Mouse (Mus musculus) granulocyte monocyte progenitor cell, adult 5-6 weeks (primary cell): ENCODE data around the gene Pias1. TPM values are rescaled to one million over a fixed set of nuclear protein-coding genes. Genes with fewer than 3 reads are reported as not detected.
"Not testable (repeated sequence)": the region's sequence is repeated elsewhere in the genome, so short reads cannot be mapped to it uniquely, and the experiment has no call there.

ENCODE experiments used
- ATAC-seq: replicated peaks from 2 replicates; pipeline ENCODE4 v1.8.0; 2016; ENCODE audit warnings: mild to moderate bottlenecking, moderate TSS enrichment, inconsistent platforms; ENCODE audit not compliant: poor library complexity, severe bottlenecking
- total RNA-seq, 2 experiments: library from RNA; stranded (forward) in 1 of 2; stranded (reverse) in 1 of 2; fragments of 200-712, 200-1000 nt in 1 of 2; fragments of >200 nt in 1 of 2; fragmentation: Nextera tagmentation in 1 of 2; gene quantifications; 2 replicates each; pipeline ENCODE4 v1.2.3; 2014 to 2017

Pias1 gene
- total RNA-seq, 2 experiments from 2014 or later: 19.0 to 44.4 TPM

DNA sequence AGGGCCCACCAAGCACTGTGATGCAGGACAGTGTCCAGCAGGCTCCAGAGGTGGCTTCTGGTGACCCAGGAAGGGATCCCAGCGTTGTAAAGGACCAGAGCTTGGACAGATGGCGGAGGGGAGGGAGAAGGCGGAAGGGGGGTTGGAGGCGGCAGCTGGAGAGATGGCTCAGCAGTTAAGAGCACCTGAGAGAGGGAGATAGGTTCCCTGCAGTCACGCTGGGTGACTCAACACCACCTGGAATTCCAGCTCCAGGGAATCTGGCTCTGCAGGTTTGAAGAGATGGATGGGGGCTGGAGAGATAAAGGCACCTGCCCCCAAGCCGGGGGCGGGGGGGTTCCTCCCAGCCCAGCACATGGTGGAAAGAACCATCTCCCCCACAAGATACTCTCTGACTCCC lies 127.6 kb downstream of the Pias1 start:
- not testable (repeated sequence) for ATAC-seq

DNA sequence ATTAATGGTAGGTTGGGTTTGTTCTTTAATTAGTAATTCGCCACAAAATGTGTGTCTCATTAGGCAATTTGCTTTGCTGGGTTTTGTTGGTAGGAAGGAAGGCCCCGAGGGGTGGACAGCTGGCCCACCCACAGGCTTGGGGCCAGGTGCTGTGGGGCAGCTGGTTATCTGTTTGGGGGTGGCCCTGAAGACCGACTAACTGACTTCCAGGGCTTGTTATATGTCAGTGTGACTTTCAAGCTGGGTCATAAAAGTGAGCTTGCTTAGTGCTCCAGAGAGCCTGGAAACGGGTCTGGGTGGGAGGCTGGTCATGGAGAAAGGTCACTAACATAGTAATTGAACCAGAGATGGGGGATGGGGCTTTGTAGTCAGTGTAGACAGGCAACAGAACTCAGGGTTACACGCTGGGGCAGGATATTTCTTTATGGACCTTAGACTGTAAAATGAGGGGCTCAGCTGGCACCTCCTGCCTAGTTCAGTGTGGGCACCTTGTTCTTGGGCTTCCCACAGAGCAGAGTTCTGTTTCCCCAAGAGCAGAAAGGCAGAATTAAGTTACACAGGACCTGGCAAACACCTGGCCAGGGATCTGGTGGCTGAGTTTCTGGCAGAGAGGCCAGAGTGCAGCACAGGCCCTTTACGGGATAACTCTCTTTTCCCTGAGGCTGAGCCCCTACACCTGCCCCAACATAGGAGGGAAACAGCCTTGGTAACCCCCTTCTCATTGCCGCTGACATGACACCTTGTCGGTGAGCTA lies 129.3 kb downstream of the Pias1 start:
- ATAC-seq: no peak

DNA sequence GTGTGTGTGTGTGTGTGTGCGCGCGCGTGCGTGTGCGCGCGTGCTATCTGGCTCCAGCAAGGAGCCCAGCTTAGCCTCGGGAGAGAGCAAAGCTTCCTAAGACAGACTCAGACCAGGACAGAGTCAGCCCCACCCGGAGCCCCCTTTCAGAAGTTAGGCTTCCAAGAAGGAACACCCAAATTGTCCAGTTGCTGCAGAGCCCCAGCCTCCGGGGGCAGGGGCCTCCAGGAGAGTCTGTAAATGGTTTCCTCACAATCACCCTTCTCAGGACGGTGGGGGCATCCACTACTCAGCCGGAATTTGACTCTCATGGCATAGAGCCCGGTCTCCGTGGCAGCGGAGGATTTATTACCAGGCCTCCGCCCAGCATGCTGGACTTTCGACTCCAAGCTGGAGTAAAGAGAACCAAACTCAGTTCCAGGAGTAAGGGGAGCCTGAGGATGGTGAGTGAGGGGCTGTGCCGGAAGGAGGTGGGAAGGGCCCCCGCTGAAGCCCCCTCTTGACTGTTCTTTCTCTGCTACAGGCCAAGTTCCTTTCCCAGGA lies 129.9 kb downstream of the Pias1 start, which contains the start of gene Calml4:
TSS of gene Calml4 (plus strand) at position 362 of the 543 bp plus-strand sequence.
- peak; percentile 46 for ATAC-seq

DNA sequence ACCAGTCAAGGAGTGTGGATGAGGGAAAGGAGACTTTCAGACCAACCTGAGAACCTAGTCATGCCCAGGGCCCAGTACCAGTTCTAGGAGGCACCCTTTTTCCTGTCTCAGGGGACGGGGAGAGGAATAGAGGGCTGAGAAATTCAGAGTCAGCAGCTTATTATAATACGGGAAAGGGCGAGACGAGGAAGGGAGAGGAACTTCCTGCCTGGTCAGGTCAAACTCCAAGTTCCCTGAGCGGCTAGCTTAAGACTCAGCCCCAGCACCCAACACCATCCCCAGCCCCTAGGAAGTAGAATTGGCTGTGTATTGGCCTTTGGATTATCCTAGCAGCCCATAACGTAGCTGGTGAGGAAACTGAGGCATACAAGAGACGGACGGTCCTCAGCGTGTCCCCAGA lies 130.5 kb downstream of the Pias1 start:
- ATAC-seq: peak; percentile 50; the same call in 1 of the 2 replicates

DNA sequence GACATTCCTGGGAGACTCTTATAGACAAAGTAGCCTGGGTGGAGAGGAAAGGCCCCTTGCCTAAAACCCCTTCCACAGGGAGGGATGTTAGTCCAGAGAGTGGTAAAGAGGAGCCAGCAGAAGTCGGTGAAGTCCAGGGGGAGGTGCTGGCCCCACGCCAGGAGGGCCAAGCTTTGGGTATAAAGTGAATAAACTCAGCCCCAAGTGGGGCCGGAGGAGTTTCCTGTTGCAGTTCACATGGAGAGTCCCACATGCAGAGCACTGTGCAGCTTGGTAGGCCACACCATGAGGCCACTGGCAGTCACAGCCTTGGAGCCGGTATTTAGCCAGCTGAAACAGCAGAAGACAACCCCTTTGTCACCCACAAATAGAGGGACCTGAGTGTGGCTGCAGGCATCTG lies 133.2 kb downstream of the Pias1 start:
- ATAC-seq: no peak

DNA sequence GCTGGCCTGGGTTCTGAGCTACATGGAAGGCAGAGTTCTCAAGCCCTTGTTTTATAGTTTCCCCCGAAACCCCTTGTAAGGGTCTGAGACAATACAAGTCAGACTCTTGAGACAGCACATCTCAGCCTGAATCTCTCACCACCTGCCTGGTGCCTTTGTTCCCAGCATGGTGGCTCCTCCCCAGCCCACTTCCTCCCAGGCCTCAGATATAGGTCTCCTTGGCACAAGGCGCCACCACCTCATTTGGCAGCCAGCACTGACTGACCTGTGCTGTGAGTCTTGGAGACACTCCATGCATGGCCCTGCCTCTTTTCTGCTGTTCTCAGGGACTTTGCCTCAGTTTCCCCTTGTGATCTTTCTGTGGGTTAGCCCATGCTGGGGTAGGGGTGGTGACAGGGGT lies 136.2 kb downstream of the Pias1 start:
- no peak for ATAC-seq

DNA sequence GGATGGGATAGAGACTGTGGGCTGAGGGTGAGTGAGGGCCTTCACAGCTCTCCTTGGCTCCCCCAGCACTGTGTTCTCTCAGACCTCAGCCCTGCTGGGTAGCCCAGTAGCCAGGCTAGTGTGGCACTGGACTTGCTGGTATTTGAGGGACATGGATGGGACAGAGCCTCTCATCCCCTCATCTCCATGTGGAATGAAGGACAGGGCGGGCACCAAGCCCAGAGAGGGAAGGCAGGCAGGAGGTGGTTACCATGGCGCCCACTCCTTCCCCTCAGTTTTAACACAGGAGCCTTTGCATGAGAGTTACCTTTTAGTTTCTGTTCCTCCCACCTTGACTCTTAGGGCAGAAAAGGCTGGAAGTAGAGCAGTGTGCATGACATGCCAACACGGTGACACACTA lies 139.1 kb downstream of the Pias1 start:
- no peak for ATAC-seq

DNA sequence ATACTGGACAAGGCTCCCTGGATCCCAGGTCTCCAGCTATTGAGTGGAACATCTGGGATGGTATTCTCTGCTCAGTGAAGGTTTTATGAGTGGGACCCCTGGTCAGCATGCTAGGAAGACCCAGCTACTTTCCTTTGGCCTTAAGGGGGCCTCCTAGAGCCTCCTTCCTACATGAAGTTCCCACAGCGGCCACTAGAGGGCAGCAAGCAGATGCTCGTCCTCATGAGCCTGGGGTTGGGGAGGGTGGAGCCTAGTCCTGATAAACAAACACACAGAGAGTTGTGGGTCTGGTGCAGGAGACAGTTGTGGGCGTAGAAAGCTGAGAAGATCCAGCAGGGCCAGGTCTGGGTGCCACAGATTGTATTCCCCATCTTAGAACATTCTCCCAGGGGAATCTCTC lies 140.0 kb downstream of the Pias1 start:
- ATAC-seq: peak; percentile 92

DNA sequence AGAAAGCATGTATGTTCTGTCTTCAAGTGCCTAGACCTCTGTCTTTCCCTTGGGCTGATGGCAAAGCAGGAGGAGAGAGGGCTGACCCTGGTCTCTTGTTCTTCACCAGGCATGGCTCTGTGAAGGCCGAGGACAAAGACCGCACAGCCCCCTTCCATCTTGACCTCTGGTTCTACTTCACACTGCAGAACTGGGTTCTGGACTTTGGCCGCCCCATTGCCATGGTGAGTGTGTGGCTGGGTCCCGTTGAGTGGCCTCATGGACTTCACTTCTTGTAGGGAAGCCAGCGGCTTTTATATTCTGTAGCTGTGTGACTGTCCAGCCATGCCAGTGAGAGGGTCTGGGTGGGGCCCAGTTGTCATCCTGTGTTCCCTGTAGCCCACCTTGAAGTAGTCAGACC lies 143.3 kb downstream of the Pias1 start:
- ATAC-seq: no peak

DNA sequence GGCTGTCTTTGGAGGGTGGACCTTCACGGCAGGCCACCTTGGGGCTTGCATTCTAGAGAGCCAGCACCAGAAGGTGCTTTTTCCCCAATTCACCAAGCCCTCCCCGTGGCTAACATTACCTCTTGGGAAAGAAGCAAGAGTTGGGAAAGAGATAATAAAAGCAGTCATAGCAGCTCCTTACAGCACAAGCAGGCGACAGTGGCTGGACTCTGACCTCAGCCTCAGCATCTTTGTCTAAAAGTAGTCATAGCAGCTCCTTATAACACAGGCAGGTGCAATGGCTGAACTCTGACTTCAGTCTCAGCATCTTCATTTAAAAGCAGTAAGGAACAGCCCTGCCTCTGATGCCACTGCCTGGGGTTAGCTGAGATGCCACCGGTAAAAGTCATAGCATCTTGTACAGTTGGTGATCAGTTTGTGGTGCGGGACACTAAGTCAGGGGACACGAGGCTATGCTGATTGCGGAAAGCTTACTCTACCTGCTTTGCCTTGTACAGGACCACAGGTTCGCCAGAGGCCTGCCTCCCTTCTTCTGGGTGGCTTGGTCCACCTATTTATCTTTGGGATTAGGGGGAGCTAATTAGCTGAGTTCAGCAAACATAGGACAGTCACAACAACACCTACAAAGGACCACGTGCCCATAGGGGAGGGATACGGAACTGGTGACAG lies 144.2 kb downstream of the Pias1 start:
- no peak for ATAC-seq

DNA sequence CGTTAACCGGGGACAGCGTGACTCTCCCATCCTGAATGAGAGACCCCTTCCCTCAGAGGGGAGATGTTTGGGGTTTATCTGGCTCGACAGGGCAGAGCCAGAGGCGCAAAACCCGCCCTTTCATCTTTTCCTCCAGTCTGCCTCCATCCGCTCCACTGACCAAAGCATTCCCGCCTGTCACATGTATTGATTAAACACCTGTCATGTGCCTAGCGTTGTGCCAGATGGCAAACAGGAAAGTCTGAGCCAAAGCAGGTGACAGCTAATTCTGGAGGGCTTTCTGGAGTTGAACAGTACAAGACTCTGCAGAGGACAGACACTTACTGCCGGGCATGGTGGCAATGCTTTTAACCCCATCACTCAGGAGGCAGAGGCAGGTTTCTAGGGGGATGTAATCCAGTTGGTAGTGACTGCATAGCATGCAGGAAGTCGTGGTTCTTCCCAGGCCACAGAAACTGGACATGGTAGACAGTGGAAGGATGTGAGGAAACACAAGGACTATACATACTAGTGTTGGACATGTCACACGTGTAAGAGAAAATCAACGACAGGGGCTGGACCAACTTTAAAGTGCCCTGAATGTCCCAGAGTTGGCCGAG lies 148.5 kb downstream of the Pias1 start:
- ATAC-seq: peak; percentile 56

DNA sequence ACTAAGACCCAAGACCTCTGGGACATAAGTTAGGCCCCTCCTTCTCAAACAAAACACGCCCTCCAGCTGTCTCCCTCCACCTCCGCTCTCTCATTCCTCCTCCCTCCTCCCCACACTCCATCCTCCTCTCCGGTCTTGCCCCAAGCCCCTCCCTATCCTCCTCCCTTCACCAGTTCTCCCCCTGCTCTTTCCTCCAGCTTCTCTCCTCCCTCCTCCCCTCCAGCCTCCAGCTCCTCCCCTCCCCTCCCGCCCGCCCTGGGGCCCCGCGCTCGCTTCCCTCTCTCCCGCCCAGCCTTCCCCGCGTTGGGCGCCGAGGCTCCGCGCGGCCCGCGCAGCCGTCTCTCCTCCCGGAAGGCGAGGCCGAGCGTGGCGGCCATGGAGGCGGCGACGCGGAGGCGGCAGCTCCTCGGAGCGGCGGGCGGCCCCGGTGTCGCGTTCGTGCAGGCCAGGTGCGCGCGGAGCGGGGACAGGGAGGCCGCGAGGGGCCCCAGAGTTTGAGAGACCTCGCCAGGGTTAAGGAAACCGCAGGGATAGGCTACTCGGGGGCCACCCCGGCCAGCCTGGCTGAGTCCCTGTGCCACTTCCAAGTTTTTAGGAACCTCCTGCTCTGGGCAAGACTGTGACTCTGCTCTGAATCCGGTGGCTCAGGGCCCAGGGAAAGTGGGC lies 149.1 kb downstream of the Pias1 start, which contains the start of gene Cln6:
TSS of gene Cln6 (plus strand) at position 280 of the 666 bp plus-strand sequence.
- peak; percentile 97 for ATAC-seq

DNA sequence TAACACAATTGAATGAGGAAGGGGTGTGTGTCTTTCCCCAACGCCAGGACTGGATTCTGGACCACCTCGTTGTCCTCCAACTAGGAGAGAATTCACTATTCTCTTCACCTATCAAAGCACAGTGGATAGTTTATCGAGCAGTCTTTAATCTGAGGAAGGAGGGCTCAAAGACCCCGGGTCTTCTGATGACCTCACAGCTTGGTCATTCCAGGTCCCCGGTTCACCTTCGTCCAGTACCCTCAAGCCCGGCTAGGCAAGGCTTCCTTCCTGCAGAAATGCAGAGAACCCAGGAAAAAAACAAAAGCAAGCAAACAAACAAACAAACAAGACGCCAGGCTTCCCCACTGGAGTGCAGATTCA lies 149.6 kb downstream of the Pias1 start:
- ATAC-seq: no peak

DNA sequence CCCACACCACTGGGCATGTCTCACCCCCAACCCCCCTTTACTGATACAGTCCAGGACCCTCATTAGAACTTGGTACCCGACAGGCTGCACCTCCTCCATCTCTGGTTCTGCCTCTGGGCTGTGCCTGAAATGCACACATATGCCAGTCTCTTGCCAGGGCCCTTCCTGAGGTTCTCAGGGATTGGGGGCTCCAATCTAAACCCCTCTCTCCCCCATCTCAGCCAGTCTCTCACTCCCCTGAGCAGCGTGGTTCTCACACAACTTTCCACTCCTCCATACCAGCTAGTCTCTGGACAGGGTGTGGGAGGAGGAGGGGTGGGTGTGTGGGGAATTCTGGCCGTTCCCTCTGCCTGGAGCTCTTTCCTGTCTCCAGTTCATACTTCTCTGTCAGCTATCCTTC lies 150.1 kb downstream of the Pias1 start:
- ATAC-seq: no peak

DNA sequence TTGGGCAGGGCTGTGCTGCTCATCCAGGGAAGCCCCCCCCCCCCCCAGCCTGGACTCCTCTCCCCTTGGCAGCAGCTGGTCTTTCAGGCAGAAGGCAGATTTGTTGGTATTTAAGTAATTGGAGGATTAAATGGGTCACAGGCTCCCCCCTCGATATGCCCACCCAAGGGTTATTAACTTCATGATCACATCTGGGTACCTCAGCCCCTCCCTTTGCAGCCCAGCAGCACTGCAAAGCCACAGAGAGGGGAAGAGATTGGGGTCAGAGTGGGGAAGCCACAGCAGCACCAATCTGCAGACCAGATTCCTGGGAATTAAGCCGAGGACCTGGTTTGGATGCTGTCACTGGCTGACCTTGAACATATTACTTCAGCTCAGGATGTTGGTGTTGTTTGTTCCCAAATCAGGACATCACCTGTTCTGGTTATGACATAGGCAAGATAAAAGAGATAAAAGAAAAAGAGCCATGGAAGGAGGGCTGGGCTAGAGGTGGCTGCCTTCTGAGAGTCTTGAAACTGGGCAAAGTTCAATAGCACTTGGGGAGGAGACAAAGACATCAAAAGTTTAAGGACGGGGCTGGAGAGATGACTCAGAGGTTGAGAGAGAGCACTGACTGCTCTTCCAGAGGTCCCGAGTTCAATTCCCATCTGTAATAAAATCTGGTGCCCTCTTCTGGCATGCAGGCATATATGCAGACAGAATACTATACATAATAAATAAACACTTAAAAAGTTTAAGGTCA lies 151.8 kb downstream of the Pias1 start:
- ATAC-seq: no peak

DNA sequence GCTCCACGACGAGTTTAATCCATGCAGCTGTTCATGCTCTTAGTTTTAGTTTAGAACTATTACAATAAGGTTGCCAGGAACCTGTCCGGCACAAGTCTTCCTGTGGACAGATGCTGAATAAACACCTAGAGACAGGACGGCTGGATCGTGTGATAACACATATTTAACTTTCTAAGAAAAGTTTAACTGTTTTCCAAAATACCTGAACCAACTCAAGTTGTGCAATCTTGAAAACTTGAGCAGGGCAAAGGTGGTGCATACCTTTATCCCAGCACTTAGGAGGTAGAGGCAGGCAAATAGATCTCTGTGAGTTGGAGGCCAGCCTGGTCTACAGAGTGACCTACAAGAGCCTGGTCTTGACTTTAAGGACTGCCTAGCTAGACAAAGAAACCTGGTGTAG lies 152.8 kb downstream of the Pias1 start:
- ATAC-seq: no peak

DNA sequence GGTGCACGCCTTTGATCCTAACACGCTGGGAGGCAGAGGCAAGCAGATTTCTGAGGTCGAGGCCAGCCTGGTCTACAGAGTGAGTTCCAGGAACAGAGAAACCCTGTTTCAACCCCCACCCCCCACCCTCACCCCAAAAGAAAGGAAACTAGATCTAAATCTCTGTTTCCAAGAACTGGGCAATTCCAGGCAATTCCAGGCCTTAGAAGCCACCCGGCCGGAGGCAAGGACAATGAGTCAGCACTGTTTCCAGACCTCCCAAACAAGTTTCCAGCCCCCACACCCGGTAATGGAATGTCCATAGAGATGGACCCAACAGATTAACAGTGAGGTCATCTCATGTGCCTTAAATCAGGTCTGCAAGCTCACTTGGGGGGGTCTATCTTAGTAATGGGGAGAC lies 157.8 kb downstream of the Pias1 start:
- ATAC-seq: no peak

DNA sequence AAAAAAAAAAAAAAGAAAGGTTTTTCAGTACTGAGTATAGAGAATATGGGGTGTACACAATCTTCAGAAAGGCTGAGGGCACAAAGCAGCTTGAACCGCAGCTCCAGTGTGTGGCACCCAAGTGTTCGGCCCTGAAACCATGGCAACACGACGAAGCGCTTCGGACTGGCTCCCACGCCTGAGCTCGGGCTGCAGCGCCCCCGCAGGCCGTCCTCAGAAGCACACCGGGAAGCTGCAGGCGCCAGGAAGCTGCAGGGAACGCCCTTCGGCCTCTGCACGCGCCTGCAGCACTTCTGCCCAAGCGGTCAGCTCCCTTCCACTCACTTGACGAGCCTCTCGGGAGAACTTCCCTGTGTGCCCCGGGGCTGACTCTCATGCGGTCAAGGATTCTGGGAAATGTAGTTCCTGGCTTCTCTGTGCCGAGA lies 159.1 kb downstream of the Pias1 start:
- ATAC-seq: peak; percentile 100
